Mouse (Mus musculus) cerebellum, adult 2 months (tissue): ENCODE data around the gene Ap4s1.

Source experiments
- CTCF ChIP-seq: fragments of 200-500 bp; IDR thresholded peaks from 2 replicates; pipeline ENCODE4 v1.5.1; 2011; ENCODE audit warnings: low read depth, mild to moderate bottlenecking, control low read depth, low read length, moderate library complexity, borderline replicate concordance; ENCODE audit not compliant: insufficient read depth
- POLR2A ChIP-seq: fragments of 200-500 bp; IDR thresholded peaks from 2 replicates; pipeline ENCODE4 v1.6.1; 2011; ENCODE audit warnings: low read length, control low read depth, borderline replicate concordance; ENCODE audit not compliant: insufficient read depth

- TF ChIP-seq CTCF (no peak), POLR2A (no peak)
These were observed 68.5 kb downstream of the Ap4s1 start for GRCm38 (mm10) chr12:51759374-51759773.
